Mouse (Mus musculus) embryo, embryonic 11.5 days (tissue): ENCODE results near the gene Foxp2.

ENCODE experiments used
- DNase-seq: peaks from one replicate; pipeline ENCODE4 v3.0.0-alpha.2; 2012; ENCODE audit warnings: low read depth, low spot score

The Foxp2 gene

GRCm38 (mm10) chr6:14901183-14901970 lies at the start of gene Foxp2:
Gene Foxp2 (plus strand): TSS chr6:14901349.
- DNase-seq, result peak; percentile 58

GRCm38 (mm10) chr6:14885199-14885598 lies 15.9 kb upstream of the Foxp2 start:
- no peak for DNase-seq

DNA sequence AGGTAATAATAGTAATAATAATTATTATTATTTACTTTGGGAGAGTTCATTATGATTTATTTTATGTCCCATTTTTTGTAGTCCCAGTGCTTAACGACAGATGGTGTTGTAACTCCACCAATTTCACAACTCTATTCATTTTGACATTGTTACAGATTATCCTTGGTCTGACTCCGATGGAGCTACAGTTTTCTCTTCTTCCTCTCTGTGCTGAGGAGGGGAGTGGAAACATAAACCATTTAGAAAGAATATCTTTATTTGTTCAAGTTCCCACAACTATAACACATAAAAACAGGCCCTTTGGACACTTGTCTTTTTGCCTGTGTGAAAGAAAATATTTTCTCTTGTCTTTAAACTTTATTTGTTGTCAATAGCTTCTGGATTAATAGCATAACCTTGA lies 4.1 kb upstream of the Foxp2 start:
- no peak for DNase-seq

GRCm38 (mm10) chr6:14898096-14898855 lies 2.9 kb upstream of the Foxp2 start:
- peak; percentile 72 for DNase-seq

DNA sequence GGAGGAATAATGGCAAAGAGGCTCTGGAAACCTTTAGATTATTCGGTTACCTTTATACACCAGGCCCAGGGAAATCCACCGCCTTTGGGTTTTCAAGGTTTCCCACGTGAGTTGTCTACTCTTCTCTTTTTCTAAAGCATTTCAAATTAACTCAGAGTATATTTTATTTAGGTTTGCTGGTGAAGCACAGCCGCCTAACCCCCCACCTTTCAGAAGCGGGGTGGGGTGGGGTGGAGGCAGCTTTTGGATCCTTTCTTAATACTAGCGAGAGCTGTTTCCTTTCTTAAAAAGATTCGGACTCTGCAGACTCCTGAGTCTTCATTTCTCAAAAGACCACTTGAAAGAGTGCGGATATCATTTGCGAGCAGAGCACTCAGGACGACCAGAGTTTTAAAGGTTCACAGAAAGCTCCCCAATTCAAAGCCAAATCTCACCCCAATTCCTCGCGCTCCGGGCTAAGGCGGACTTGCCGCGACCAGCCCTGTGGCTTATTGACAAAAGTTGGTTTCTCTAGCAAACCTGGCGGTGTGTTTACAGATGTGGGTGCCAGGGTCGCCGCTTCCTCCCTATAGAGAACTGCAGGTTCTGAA lies 2.0 kb upstream of the Foxp2 start:
- DNase-seq, result no peak

DNA sequence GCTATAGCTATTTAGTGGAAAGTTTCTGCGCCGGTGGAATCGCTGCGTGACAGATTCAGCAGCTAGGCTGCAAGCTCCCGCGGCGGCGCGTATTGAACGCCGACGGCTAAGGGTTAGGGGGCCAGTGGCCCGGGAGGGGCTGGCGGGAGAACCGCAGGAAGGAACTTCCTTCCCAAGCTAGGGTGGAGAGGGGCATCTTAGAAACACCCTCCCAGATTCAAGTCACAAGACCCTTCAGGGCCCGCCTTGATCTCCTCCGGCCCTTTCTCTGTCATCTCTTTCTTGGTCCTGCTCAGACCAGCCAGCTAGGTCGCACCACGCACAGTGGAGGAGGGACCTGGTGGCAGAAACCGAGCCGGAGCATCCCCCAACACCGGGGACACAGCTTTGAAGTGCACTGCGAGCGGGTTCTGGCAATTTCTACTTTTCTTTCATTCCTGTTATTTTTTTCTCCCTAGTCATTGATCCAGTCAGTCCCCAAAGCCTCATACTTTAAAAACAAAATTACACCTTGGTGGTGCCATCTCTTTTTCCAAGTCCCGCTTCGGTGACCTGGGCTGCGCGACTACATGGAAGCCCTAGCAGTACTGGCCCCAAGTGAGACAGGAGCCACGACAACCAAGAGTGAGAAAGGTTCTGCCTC lies 1.1 kb upstream of the Foxp2 start:
- no peak for DNase-seq

DNA sequence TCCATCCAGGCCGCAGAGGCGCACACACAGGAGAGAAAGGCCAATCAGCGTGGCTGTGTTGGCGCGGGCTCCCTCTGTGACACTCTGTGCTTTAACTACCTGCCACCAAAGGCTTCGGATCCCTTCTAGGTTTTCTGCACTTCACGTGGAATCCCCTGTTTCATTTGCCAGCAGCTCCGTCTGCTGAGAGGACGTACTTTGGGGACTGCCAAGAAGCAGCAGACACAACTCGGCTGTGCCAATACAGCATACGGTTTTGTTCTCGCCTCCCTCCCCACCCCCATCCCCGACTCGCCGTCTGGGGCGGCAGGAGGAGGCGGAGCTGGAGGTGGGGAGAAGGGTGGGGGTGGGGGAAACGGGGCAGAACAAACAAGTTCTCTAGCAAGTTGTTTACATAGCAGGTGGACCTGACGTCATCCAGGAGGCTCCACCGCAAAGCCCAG lies 549 bp upstream of the Foxp2 start:
- DNase-seq, result peak; percentile 66

DNA sequence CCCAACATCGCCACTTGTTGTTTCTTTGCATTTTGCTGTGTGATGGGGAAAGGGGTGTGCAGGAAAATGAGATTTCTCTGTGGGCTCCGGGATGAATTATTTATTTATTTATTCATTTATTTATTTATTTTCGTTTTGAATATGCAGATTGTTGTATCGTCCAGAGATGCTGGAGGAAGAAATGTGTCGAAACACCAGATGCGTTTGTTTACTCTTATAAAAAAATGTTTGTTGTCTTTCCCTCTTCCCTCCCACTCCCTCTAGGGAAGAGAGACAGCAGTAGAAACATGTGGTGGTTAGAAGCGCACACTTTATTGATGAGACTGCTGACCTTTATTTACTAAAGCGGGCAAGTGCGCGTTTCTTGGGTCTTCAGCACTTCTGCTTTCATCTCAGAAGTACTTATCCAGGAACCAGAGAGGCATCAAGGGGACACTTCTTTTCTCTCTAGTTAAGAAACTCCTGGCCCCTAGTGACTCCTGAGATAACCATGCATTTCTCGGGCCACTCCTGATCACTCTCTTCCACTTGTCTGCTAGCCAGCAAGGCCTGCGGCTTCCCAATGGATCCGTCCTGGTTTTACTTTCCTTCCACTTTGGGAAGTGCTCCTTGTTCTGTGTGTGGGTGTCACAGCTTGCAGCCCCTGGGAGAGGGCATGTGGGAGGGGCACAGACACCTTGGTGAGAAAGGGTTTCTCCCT lies 972 bp downstream of the Foxp2 start:
- no peak for DNase-seq

- no peak for DNase-seq
These were observed 2.3 kb downstream of the Foxp2 start for GRCm38 (mm10) chr6:14903271-14903965.

- no peak for DNase-seq
These were observed 13.9 kb downstream of the Foxp2 start for GRCm38 (mm10) chr6:14915066-14915465.

DNA sequence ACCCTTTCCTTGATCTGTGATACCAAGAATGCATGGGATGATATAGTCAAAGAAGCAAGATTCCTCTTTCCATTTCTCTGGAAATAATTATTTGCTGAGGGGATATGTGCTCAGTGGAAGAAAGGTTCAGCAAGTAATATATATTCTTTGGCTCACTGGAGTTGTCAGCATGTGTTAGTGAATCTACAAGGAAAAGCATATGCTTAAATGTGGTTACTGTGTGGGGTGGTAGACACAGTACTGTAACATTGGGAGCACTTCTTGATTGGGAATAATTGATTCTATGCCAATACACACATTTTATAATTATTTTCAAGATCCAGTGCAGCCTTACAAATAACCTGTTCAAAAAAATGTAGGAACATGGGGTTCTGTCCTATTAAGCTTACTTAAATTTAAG lies 21.6 kb downstream of the Foxp2 start:
- no peak for DNase-seq

- DNase-seq, result no peak
These were observed 23.9 kb downstream of the Foxp2 start for GRCm38 (mm10) chr6:14924976-14925489.

- DNase-seq, result no peak
These were observed 49.9 kb downstream of the Foxp2 start for GRCm38 (mm10) chr6:14951060-14951459.

DNA sequence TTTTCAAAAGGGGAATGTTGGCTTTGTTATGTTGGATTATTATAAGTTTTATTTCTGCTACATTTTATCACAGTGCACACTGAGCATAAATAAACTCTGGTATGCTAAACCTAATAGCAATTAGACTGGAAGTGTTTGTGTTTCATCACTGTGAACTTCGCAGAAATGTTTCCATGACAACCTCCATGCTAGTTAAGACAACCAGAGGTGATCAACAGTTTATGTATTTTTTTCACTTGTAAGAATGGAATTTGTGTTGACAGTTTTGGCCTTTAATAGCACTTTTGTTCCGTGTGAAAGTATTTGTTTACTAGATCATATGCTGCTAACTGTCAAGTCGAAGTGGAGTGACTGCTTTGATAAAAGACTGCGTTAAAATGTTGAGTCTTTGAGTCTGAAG lies 51.6 kb downstream of the Foxp2 start:
- no peak for DNase-seq

GRCm38 (mm10) chr6:14977042-14977441 lies 75.9 kb downstream of the Foxp2 start:
- no peak for DNase-seq

- DNase-seq, result no peak
These were observed 77.1 kb downstream of the Foxp2 start for GRCm38 (mm10) chr6:14978201-14978600.

- DNase-seq, result no peak
These were observed 107.0 kb downstream of the Foxp2 start for GRCm38 (mm10) chr6:15008113-15008512.

- no peak for DNase-seq
These were observed 127.3 kb downstream of the Foxp2 start for GRCm38 (mm10) chr6:15028488-15028887.

GRCm38 (mm10) chr6:15029446-15030125 lies 128.4 kb downstream of the Foxp2 start:
- no peak for DNase-seq

DNA sequence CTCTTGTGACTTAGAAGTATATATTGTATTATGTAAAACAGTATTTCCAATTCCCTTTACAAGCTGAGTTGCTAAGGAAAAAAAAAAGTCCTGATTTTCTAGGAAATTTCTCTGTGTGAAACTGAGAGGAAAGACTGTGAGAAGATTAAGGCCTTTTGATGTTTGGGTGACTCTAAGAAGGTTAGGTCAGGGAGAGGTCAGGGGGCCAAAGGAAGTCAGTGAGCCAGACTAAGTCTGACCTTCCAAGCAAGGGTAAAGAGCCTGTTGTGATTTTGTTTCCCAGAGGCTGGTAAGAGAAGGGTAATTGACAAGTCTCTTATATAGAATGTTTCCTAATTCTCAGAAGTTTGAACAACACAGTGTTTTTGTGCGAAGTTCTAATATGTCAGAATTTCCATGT lies 162.1 kb downstream of the Foxp2 start:
- no peak for DNase-seq
